Mouse (Mus musculus) ovary, adult 2 months (tissue): ENCODE data around the gene Klf4. TPM values are rescaled to one million over a fixed set of nuclear protein-coding genes. Genes with fewer than 3 reads are reported as not detected.

ENCODE experiments used
- polyA plus RNA-seq: library from polyadenylated mRNA; depleted of rRNA; stranded (reverse); fragments of >200 nt; gene quantifications from 2 replicates; pipeline ENCODE4 v1.2.3, GENCODE M21; 2012; rRNA removed

The Klf4 gene
- 25.6 and 35.6 TPM in 2 replicates for polyA plus RNA-seq

GRCm38 (mm10) chr4:55532407-55533195 lies at the start of gene Klf4:
TSS of gene Klf4 (minus strand) at chr4:55532466.

Other genes with a start within 250 kb of the Klf4 start
- gene Rad23b, start 182.4 kb downstream of the Klf4 start, polyA plus RNA-seq = 382 and 400 TPM in 2 replicates